Mouse (Mus musculus): ENCODE measurements around the gene Ylpm1.

Ylpm1 gene

GRCm38 (mm10) chr12:84996083-84996496, at the start of gene Ylpm1:
TSS of gene Ylpm1 (plus strand) at chr12:84996321.
- DNase-seq = peak; percentile 98

- no peak for DNase-seq
Observed at GRCm38 (mm10) chr12:84947894-84948583, 48.1 kb upstream of the Ylpm1 start.

- no peak for DNase-seq
Observed at GRCm38 (mm10) chr12:84948584-84949285, 47.4 kb upstream of the Ylpm1 start.

- no peak for DNase-seq
Observed at GRCm38 (mm10) chr12:84950763-84951162, 45.4 kb upstream of the Ylpm1 start.

- no peak for DNase-seq
Observed at GRCm38 (mm10) chr12:84951531-84951930, 44.6 kb upstream of the Ylpm1 start.

- no peak for DNase-seq
Observed at GRCm38 (mm10) chr12:84952351-84952750, 43.8 kb upstream of the Ylpm1 start.

- no peak for DNase-seq
Observed at GRCm38 (mm10) chr12:84956317-84956716, 39.8 kb upstream of the Ylpm1 start.

- no peak for DNase-seq
Observed at GRCm38 (mm10) chr12:84958794-84959356, 37.2 kb upstream of the Ylpm1 start.

GRCm38 (mm10) chr12:84962606-84963005, 33.5 kb upstream of the Ylpm1 start:
- DNase-seq = no peak

GRCm38 (mm10) chr12:84968831-84969655, 27.1 kb upstream of the Ylpm1 start:
- no peak for DNase-seq

- DNase-seq = no peak
Observed at GRCm38 (mm10) chr12:84969656-84970427, 26.3 kb upstream of the Ylpm1 start.

- DNase-seq = peak; percentile 89
Observed at GRCm38 (mm10) chr12:84970428-84971096, 25.6 kb upstream of the Ylpm1 start, which contains the start of the genes Fcf1 and Arel1. TSS of gene Fcf1 (plus strand) at chr12:84970897. TSS of gene Arel1 (minus strand) at chr12:84970900.

- no peak for DNase-seq
Observed at GRCm38 (mm10) chr12:84979264-84979862, 16.8 kb upstream of the Ylpm1 start.

- DNase-seq = no peak
Observed at GRCm38 (mm10) chr12:84989456-84989855, 6.7 kb upstream of the Ylpm1 start.

- no peak for DNase-seq
Observed at GRCm38 (mm10) chr12:84995112-84995761, 884 bp upstream of the Ylpm1 start.

- peak; percentile 69 for DNase-seq
Observed at GRCm38 (mm10) chr12:84996501-84997398, 629 bp downstream of the Ylpm1 start.

- no peak for DNase-seq
Observed at GRCm38 (mm10) chr12:84999053-84999452, 2.9 kb downstream of the Ylpm1 start.

- no peak for DNase-seq
Observed at GRCm38 (mm10) chr12:85006206-85006605, 10.1 kb downstream of the Ylpm1 start.

- no peak for DNase-seq
Observed at GRCm38 (mm10) chr12:85007021-85007420, 10.9 kb downstream of the Ylpm1 start.

- no peak for DNase-seq
Observed at GRCm38 (mm10) chr12:85009776-85010175, 13.7 kb downstream of the Ylpm1 start.

Data from layer of hippocampus, adult 9-11 months (tissue).